Mouse (Mus musculus) thymus, postnatal 0 days (tissue): Measurements from ENCODE around the gene Igsf6. TPM values are rescaled to one million over a fixed set of nuclear protein-coding genes. Genes with fewer than 3 reads are reported as not detected.

Source experiments
- polyA plus RNA-seq: library from polyadenylated mRNA; unstranded; fragments of >200 nt; fragmentation: Nextera tagmentation; extraction: Ambion mirVana; gene quantifications from 2 replicates; pipeline ENCODE4 v1.2.1, GENCODE M21; 2015

Gene Igsf6
- polyA plus RNA-seq, 1 experiment from 2014 or later: 2.5 TPM

Other genes with a start within 250 kb of the Igsf6 start
- gene Eef2k, start 231.7 kb downstream of the Igsf6 start, polyA plus RNA-seq: 28.2 and 30.5 TPM in 2 replicates
- 26.4 and 27.1 TPM in 2 replicates for gene Polr3e, start 156.8 kb downstream of the Igsf6 start, polyA plus RNA-seq
- gene Cdr2, start 92.3 kb downstream of the Igsf6 start, polyA plus RNA-seq: 2.9 and 3.2 TPM in 2 replicates
- 0.12 and 0.49 TPM in 2 replicates for gene Mfsd13b, start 92.1 kb downstream of the Igsf6 start, polyA plus RNA-seq
- gene Mettl9, start 40.1 kb downstream of the Igsf6 start, polyA plus RNA-seq: 86.3 and 93.3 TPM in 2 replicates
- gene Otoa, start 7.1 kb upstream of the Igsf6 start, polyA plus RNA-seq: 0.18 and 0.48 TPM in 2 replicates